Mouse (Mus musculus) heart, adult 2 months (tissue): ENCODE results near the gene Ccr6. TPM values are rescaled to one million over a fixed set of nuclear protein-coding genes. Genes with fewer than 3 reads are reported as not detected.

Experiments used
- DNase-seq, 2 experiments: peaks; one replicate each; pipeline ENCODE4 v3.0.0; 2021
- H3K27ac ChIP-seq: fragments of 200-600 bp; 2 replicates; pipeline ENCODE4 v1.8.1; 2022
- H3K27me3 ChIP-seq: fragments of 200-500 bp; 2 replicates; pipeline ENCODE4 v1.6.1; 2012; ENCODE audit warnings: mild to moderate bottlenecking, low read length, inconsistent platforms, mixed read lengths; ENCODE audit not compliant: control insufficient read depth, insufficient read depth
- H3K36me3 ChIP-seq: fragments of 200-500 bp; 2 replicates; pipeline ENCODE4 v1.6.1; 2012; ENCODE audit warnings: low read length, inconsistent platforms; ENCODE audit not compliant: control insufficient read depth, insufficient read depth
- H3K4me1 ChIP-seq: fragments of 200-500 bp; 2 replicates; pipeline ENCODE4 v1.6.1; 2011; ENCODE audit warnings: low read length; ENCODE audit not compliant: control insufficient read depth, insufficient read depth
- H3K4me3 ChIP-seq: fragments of 200-600 bp; 2 replicates; pipeline ENCODE4 v1.8.1; 2022
- H3K79me2 ChIP-seq: fragments of 200-500 bp; replicated peaks from 2 replicates; pipeline ENCODE4 v1.6.1; 2012; ENCODE audit warnings: mild to moderate bottlenecking, inconsistent platforms, low read length, moderate library complexity, mixed read lengths; ENCODE audit not compliant: control insufficient read depth, insufficient read depth
- H3K9ac ChIP-seq: fragments of 200-500 bp; 2 replicates; pipeline ENCODE4 v1.6.1; 2012; ENCODE audit warnings: low read depth, mild to moderate bottlenecking, control low read depth, inconsistent platforms, low read length, mixed read lengths
- CTCF ChIP-seq: fragments of 200-600 bp; IDR thresholded peaks from 2 replicates; pipeline ENCODE4 v1.8.1; 2022; ENCODE audit warnings: antibody characterized with exemption, mild to moderate bottlenecking, moderate library complexity
- EP300 ChIP-seq: fragments of 200-500 bp; IDR thresholded peaks from 2 replicates; pipeline ENCODE4 v1.6.1; 2011; ENCODE audit warnings: low read depth, low read length, control low read depth; ENCODE audit not compliant: insufficient read depth
- POLR2A ChIP-seq: fragments of 200-500 bp; IDR thresholded peaks from 2 replicates; pipeline ENCODE4 v1.6.1; 2011; ENCODE audit warnings: mild to moderate bottlenecking, low read depth, low read length, control low read depth; ENCODE audit not compliant: insufficient read depth
- WGBS: fragments of 180-500 bp; shearing (Covaris S2); methylation state at CpG from one replicate; pipeline ENCODE4 v1.1.7; 2018; 5-methylcytosine and 5-hydroxymethylcytosine counted together
- intact Hi-C: fragments of 180-260 bp; cut with DNase I; formaldehyde crosslinking; loops from one replicate; pipeline ENCODE4 v1.15.1; 2025
- polyA plus RNA-seq: library from polyadenylated mRNA; depleted of rRNA; stranded (reverse); fragments of >200 nt; gene quantifications from 2 replicates; pipeline ENCODE4 v1.2.3, GENCODE M21; 2012
- total RNA-seq, 2 experiments: library from RNA; stranded (reverse); gene quantifications; 2 replicates each; pipeline ENCODE4 v1.2.3; 2021

Ccr6 gene
- total and polyA plus RNA-seq, 3 experiments: 0.62 TPM; not detected in 2

DNA sequence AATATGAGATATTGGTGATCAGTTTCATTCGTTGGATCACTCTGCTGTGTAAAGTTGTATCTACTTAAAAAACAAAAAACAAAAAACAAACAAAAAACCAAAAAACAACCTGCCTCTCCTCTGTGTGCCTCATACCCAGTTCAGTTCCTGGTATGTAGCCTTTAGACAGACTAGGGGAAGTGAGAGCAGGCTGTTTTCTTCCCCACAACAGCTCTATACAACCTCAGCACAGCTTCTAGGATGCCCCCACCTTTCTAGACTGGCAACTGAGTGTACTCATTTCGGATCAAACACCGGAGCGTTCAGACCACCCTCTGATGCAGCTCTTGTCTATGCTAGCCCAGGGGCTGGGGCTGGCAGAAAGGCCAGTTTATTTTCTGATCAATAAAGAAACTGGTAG is 10.1 kb upstream of the Ccr6 start:
- no peaks in the 10 kb centered on the region for H3K27me3 ChIP-seq
- intact Hi-C loops: no loop called here
- DNase-seq: peak in 1 of 2 experiments; percentile 8
- 66% methylated on average over 4 of the region's 4 CpGs for WGBS
- no peak for TF ChIP-seq EP300
- no peak for TF ChIP-seq CTCF
- TF ChIP-seq POLR2A: no peak
- no peaks in the 10 kb centered on the region; the same call in 1 of the 2 replicates for H3K4me1 ChIP-seq
- H3K27ac ChIP-seq: no peak overlapping the region
- H3K36me3 ChIP-seq: no peaks in the 10 kb centered on the region
- H3K9ac ChIP-seq: no peak overlapping the region
- no peaks in the 10 kb centered on the region for H3K79me2 ChIP-seq
- no peak overlapping the region for H3K4me3 ChIP-seq

DNA sequence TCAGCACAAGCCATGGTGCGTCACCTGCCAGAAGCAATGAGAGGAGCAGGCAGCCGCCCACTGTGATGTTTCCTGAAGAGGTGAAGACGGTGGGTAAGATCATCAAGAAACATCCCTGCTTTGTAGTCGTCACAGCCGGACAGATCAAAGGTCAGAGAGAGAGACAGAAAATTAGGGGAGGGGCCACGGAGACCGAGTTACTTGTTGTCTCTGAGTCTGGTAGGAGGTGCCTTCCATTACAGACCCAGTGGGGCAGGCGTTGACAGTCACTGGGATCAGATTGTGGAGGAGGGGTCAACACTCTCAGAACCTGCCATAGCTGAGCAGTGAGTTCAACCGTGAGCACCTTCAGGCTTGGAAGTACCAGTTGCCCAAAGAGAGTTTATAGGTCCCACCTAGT is 7.2 kb upstream of the Ccr6 start:
- 51% methylated on average over 9 of the region's 9 CpGs for WGBS
- Histone ChIP-seq H3K27ac (no peak overlapping the region), H3K27me3 (no peaks in the 10 kb centered on the region), H3K4me3 (no peak overlapping the region), H3K9ac (no peak overlapping the region), H3K4me1 (no peaks in the 10 kb centered on the region; the same call in 1 of the 2 replicates), H3K36me3 (no peaks in the 10 kb centered on the region), H3K79me2 (no peaks in the 10 kb centered on the region)
- intact Hi-C loops: no loop called here
- DNase-seq: no peak
- no peak for TF ChIP-seq EP300
- TF ChIP-seq CTCF: no peak
- no peak for TF ChIP-seq POLR2A

DNA sequence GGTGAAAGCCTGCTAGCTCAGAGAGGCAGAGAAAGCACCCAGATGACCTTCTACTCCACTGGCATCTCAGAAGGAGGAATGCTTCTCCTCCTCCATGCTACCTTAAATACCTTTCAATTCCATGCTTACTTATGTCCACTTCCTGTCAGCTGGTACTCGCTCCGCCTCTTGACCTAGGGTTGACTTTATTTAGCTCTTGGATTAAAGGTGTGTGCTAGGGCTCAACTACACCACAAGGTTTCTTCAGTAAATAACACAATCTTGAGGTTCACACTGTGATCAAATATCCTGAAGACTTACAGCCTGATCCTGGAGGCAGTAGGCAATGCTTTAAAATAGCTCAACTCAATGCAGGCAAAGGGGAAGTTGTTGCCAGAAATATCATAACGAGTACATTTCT is 6.2 kb upstream of the Ccr6 start:
- no peak for TF ChIP-seq POLR2A
- no peak for TF ChIP-seq EP300
- no peak for TF ChIP-seq CTCF
- DNase-seq: no peak
- Histone ChIP-seq H3K27ac (no peak overlapping the region), H3K27me3 (no peaks in the 10 kb centered on the region), H3K4me1 (no peaks in the 10 kb centered on the region; the same call in 1 of the 2 replicates), H3K9ac (no peak overlapping the region), H3K36me3 (no peaks in the 10 kb centered on the region), H3K79me2 (no peaks in the 10 kb centered on the region), H3K4me3 (no peak overlapping the region)
- intact Hi-C loops: no loop called here
- 81% methylated on average over 3 of the region's 3 CpGs for WGBS

DNA sequence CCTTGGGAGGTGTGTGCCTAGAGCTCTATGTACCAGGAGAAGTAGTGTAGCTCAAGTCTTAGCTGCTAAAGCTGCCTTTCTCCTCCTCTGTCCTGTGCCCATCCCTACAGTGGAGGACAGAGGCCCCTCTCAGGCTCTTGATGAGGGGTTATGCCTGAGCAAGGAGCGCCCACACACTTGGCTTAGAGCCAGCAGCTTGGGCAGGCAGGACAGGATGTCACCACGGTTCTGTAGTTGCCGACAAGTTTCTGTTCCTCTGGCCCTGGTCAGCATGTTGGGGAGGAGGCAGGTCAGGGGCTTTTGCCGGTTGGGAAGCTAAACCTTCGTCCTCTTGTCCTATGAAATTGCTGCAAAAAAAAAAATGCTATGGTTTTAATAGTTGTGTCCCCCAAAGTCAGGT is 3.8 kb upstream of the Ccr6 start:
- H3K4me3 ChIP-seq: no peak overlapping the region
- no peaks in the 10 kb centered on the region for H3K4me1 ChIP-seq
- no peaks in the 10 kb centered on the region for H3K79me2 ChIP-seq
- TF ChIP-seq EP300: no peak
- TF ChIP-seq POLR2A: no peak
- TF ChIP-seq CTCF: no peak
- no peak overlapping the region for H3K27ac ChIP-seq
- DNase-seq: peak; percentile 39 to 71
- no peaks in the 10 kb centered on the region for H3K27me3 ChIP-seq
- no peak overlapping the region for H3K9ac ChIP-seq
- no peaks in the 10 kb centered on the region for H3K36me3 ChIP-seq
- 16% methylated on average over 5 of the region's 5 CpGs for WGBS
- intact Hi-C loops: no loop called here

DNA sequence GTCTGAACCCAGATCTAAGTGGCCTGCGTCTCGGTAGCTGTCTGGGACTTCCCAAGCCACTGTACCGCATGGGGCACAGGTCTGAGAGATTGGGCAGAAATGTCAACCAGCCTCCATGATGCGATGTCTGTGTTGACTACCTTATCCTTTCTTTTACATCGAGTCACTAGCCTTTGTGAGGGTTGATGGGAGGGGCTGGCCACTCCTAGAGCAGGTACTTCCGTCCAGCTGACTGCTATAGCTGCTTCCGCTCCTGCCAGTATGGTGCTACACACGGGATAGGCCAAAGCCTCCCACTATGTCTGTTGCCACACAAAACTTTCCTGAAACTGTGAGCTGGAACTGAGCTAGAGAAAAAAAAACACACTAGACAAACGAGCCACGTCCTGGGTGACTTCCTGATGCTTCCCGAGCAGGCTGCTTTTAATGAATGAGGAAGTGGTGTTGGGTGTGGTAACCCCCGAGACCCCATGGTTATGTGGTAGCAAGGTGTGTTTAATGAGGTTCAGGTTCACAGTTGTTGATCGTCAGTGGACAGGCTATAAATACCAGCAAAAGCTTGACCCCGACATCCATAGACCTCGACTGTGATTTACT is 2.1 kb upstream of the Ccr6 start:
- no peaks in the 10 kb centered on the region for H3K79me2 ChIP-seq
- H3K27me3 ChIP-seq: no peaks in the 10 kb centered on the region
- no peak for DNase-seq
- no peak overlapping the region for H3K9ac ChIP-seq
- no peak overlapping the region for H3K4me3 ChIP-seq
- WGBS: 64% methylated on average over 15 of the region's 15 CpGs
- intact Hi-C loops: no loop called here
- TF ChIP-seq CTCF (no peak), POLR2A (no peak), EP300 (no peak)
- H3K4me1 ChIP-seq: no peaks in the 10 kb centered on the region
- no peak overlapping the region for H3K27ac ChIP-seq
- H3K36me3 ChIP-seq: no peaks in the 10 kb centered on the region

GRCm38 (mm10) chr17:8234537-8234936 is 1.3 kb upstream of the Ccr6 start:
- TF ChIP-seq CTCF: no peak
- no peak for TF ChIP-seq EP300
- no peak for TF ChIP-seq POLR2A
- no peaks in the 10 kb centered on the region for H3K4me1 ChIP-seq
- H3K79me2 ChIP-seq: no peaks in the 10 kb centered on the region
- no peaks in the 10 kb centered on the region for H3K36me3 ChIP-seq
- intact Hi-C loops: no loop called here
- WGBS: 79% methylated on average over 4 of the region's 4 CpGs
- H3K4me3 ChIP-seq: no peak overlapping the region
- no peak for DNase-seq
- no peak overlapping the region for H3K27ac ChIP-seq
- H3K27me3 ChIP-seq: no peaks in the 10 kb centered on the region
- no peak overlapping the region for H3K9ac ChIP-seq
